Mouse (Mus musculus) hindbrain, embryonic 14.5 days (tissue): ENCODE data around the gene Sapcd1. TPM values are rescaled to one million over a fixed set of nuclear protein-coding genes. Genes with fewer than 3 reads are reported as not detected.

ENCODE experiments used
- ATAC-seq: fragments of 200-750 bp; cut with Nextera tagmentation; 2 replicates; pipeline ENCODE4 v1.8.0; 2017; ENCODE audit warnings: moderate number of reproducible peaks, mild to moderate bottlenecking, moderate TSS enrichment, moderate library complexity; ENCODE audit not compliant: low FRiP score
- DNase-seq: peaks from one replicate; pipeline ENCODE4 v3.0.0-alpha.2; 2015; ENCODE audit warnings: low spot score
- H3K27ac ChIP-seq: fragments of 300-500 bp; sonication (generic); 2 replicates; pipeline ENCODE4 v1.5.1; 2014; ENCODE audit warnings: mild to moderate bottlenecking, moderate library complexity
- H3K27me3 ChIP-seq: fragments of 300-500 bp; sonication (generic); 2 replicates; pipeline ENCODE4 v1.6.1; 2014; ENCODE audit warnings: mild to moderate bottlenecking, low read length, mixed read lengths; ENCODE audit not compliant: control insufficient read depth, insufficient read depth
- H3K36me3 ChIP-seq: fragments of 300-500 bp; sonication (generic); replicated peaks from 2 replicates; pipeline ENCODE4 v1.6.1; 2014; ENCODE audit not compliant: control insufficient read depth, insufficient read depth
- H3K4me1 ChIP-seq: fragments of 300-500 bp; sonication (generic); replicated peaks from 2 replicates; pipeline ENCODE4 v1.6.1; 2014; ENCODE audit warnings: antibody characterized with exemption, low read length, mixed read lengths; ENCODE audit not compliant: control insufficient read depth, insufficient read depth
- H3K4me2 ChIP-seq: fragments of 300-500 bp; sonication (generic); replicated peaks from 2 replicates; pipeline ENCODE4 v1.6.1; 2014; ENCODE audit warnings: mild to moderate bottlenecking, moderate library complexity
- H3K4me3 ChIP-seq: fragments of 300-500 bp; sonication (generic); replicated peaks from 2 replicates; pipeline ENCODE4 v1.5.1; 2014; ENCODE audit warnings: mild to moderate bottlenecking, low read length
- H3K9ac ChIP-seq: fragments of 300-500 bp; sonication (generic); 2 replicates; pipeline ENCODE4 v1.6.1; 2014
- H3K9me3 ChIP-seq: fragments of 300-500 bp; sonication (generic); 2 replicates; pipeline ENCODE4 v1.6.1; 2016; ENCODE audit warnings: low read length; ENCODE audit not compliant: control insufficient read depth
- WGBS: fragments of 180-500 bp; shearing (Covaris S2); extraction: QIAGEN DNeasy Blood & Tissue Kit; methylation state at CpG from one replicate; pipeline ENCODE4 v1.1.7; 2014; 5-methylcytosine and 5-hydroxymethylcytosine counted together
- polyA plus RNA-seq: library from polyadenylated mRNA; unstranded; fragments of >200 nt; fragmentation: Nextera tagmentation; extraction: Ambion mirVana; gene quantifications from 2 replicates; pipeline ENCODE4 v1.2.1, GENCODE M21; 2014

Gene Sapcd1
- polyA plus RNA-seq, 1 experiment from 2014 or later = 1.4 TPM

DNA sequence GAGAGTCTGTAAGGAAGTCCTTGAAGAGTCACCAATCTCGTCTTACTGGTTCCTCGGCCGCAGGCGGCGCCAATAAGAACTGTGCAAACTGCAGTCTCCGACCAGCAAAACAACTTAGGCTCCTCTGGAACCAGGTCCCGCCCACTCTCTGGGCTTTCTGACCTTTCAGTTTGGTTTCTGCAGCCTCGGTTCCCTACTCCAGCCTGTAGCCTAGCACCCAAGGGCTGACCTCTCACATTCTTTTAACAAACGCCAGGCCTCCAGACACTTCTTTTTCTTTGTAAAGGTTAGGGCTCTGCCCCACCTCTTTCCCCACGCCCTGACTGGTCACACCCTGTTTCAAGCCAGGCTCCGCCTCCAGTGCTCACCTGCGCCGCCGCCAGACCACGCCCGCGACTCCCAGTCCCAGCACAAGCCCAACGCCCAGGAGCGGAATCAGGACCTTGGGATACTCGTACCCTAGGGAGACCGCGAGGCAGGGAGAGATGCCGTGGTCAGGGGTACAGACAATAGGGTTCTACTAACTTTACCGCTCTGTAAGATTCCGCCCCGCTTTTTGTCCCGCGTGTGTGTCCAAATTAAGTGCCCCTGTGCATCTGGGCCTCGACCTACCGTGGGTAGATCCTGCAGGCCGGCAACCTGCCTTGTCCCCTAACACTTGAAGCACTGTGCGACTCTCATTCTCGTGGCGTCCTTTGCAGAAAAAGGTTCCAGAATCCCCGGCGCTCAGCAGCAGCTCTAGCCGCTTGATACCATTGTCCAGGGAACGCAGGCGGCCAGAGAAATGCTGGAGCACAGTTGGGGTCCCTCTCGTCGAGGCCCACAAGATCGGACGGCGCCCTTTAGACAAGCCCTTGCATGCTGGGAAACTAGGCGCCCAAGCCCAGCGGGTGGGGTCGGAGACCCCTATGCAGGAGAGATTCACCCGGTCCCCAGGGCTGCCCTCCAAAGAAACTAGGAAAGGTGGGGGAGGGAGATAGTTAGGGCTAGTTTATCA lies 37.4 kb upstream of the Sapcd1 start, which contains the start of gene Ly6g6c:
TSS of gene Ly6g6c (plus strand) at position 438 of the 997 bp plus-strand sequence.
- Histone ChIP-seq H3K36me3 (peaks cover 30% of the 10 kb centered on the region), H3K4me1 (peaks cover 12% of the 10 kb centered on the region), H3K27ac (no peak within 1 kb of the TSS), H3K9me3 (no peaks in the 10 kb centered on the region), H3K4me3 (peak within 1 kb of the TSS; percentile 20), H3K9ac (peak within 1 kb of the TSS; percentile 26; the same call in 1 of the 2 replicates), H3K27me3 (peaks cover 35% of the 10 kb centered on the region), H3K4me2 (peak within 1 kb of the TSS; percentile 45)
- ATAC-seq (no peak), DNase-seq (no peak)
- 2% methylated on average over 48 of the region's 48 CpGs for WGBS

DNA sequence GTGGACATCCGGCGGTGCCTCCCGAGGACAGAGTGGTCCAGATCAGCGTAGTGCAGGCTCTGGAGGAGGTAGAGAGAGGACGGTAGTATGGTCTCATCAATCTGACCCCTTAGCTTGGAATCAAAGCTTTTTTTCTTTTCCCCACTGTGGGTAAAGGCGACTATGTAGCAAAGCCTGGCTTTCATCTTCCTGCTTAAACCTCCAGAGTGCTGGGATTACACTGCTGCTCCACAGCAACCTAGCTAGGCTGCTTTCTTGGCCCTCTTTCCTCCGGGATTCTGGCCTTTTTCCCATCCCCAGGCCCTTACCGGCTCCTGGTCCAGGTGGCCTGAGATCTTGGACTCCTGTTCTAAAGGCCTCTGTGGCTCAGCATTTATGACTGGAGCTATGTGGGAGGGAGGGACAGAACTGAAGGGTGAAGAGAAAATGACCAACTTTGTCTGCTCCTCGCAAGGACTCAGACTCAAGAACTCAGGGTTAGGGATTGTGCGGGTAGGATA lies 36.6 kb upstream of the Sapcd1 start:
- no peak for DNase-seq
- 46% methylated on average over 10 of the region's 10 CpGs for WGBS
- no peak overlapping the region for H3K27ac ChIP-seq
- no peak for ATAC-seq
- H3K27me3 ChIP-seq = peaks cover 35% of the 10 kb centered on the region
- no peaks in the 10 kb centered on the region for H3K9me3 ChIP-seq
- peaks cover 18% of the 10 kb centered on the region for H3K4me1 ChIP-seq
- peak overlapping the region; percentile 45 for H3K4me2 ChIP-seq
- no peak overlapping the region for H3K4me3 ChIP-seq
- no peak overlapping the region for H3K9ac ChIP-seq
- H3K36me3 ChIP-seq = peaks cover 30% of the 10 kb centered on the region

DNA sequence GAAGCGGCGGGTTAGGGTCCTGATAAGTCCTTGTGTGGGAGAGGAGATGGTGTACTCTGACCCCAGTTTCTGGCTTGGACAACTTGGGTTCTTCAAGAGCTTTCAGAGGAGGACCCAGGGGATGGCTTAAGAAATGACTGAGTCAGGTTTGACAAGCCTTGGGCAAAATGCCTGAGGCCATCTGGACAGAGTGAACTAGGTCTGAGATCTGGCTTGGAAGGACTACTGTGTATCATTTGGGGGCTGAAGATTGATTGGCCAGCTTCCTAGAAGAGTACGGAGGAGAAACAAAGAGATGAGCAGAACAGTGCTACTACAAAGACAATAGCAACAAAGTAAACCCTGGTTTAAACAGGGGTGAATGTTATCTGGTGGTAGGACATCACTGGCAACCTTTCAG lies 35.6 kb upstream of the Sapcd1 start:
- WGBS = 89% methylated on average over 3 of the region's 3 CpGs
- ATAC-seq (no peak), DNase-seq (no peak)

DNA sequence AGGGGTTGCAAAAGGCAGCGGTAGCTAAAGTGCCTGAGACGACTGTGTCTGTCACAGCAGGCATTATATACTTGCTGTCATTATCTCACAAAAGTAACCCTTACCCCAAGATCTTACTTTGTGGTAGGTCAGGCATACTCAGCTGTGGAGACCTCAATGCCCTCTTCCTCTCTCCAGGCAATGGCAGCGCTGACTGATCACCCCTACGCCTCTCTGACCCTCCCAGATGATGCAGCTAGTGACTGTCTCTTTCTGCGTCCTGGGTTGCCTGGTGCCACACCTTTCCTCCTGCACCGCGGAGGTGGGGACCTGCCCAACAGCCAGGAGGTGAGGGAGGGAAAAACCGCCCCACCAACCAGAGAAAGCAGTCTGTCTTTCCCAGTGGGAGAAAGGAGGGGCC lies 33.5 kb upstream of the Sapcd1 start:
- H3K4me2 ChIP-seq = no peak overlapping the region
- H3K27ac ChIP-seq = no peak overlapping the region
- H3K4me1 ChIP-seq = peaks cover 18% of the 10 kb centered on the region
- H3K4me3 ChIP-seq = no peak overlapping the region
- ATAC-seq (no peak), DNase-seq (no peak)
- peaks cover 25% of the 10 kb centered on the region for H3K27me3 ChIP-seq
- H3K9me3 ChIP-seq = no peaks in the 10 kb centered on the region
- no peak overlapping the region for H3K9ac ChIP-seq
- H3K36me3 ChIP-seq = peaks cover 30% of the 10 kb centered on the region
- 84% methylated on average over 8 of the region's 8 CpGs for WGBS

More for the DNA sequence above, 35.6 kb upstream of the Sapcd1 start:
- no peak overlapping the region for H3K9ac ChIP-seq
- peaks cover 30% of the 10 kb centered on the region for H3K36me3 ChIP-seq
- peaks cover 35% of the 10 kb centered on the region for H3K27me3 ChIP-seq
- peaks cover 18% of the 10 kb centered on the region for H3K4me1 ChIP-seq
- no peak overlapping the region for H3K27ac ChIP-seq
- no peak overlapping the region for H3K4me2 ChIP-seq
- no peaks in the 10 kb centered on the region for H3K9me3 ChIP-seq
- no peak overlapping the region for H3K4me3 ChIP-seq

DNA sequence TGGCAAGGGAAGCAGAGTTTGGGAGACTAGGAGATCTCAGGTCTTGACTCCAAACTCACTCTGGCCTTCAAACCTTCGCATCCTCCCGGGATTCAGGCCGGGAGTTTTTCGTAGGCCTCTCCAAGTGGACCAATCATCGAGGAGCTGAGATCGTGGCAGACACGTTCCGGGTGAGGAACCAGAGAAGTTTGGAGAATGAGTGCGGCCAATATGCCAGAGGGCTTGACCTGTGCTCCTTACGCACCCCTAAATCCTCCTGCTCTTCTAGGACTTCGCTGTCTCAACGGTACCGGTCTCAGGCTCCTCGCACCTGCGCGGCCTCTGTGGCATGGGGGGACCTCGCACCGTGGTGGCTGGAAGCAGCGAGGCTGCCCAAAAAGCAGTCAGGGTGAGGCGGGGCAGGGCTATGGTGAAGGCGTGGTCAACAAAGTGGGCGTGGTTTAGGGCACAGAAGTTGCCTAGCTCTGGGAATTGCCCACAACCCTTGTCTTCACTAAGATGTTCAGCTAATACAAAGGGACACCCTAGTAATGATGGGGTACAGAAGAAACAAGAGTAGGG lies 33.0 kb upstream of the Sapcd1 start:
- DNase-seq (no peak), ATAC-seq (no peak)
- peaks cover 21% of the 10 kb centered on the region for H3K27me3 ChIP-seq
- H3K9me3 ChIP-seq = no peaks in the 10 kb centered on the region
- no peak overlapping the region for H3K27ac ChIP-seq
- peaks cover 18% of the 10 kb centered on the region for H3K4me1 ChIP-seq
- H3K9ac ChIP-seq = peak overlapping the region; percentile 88
- 58% methylated on average over 22 of the region's 22 CpGs for WGBS
- peak overlapping the region; percentile 66 for H3K4me2 ChIP-seq
- peaks cover 35% of the 10 kb centered on the region for H3K36me3 ChIP-seq
- peak overlapping the region; percentile 85 for H3K4me3 ChIP-seq

DNA sequence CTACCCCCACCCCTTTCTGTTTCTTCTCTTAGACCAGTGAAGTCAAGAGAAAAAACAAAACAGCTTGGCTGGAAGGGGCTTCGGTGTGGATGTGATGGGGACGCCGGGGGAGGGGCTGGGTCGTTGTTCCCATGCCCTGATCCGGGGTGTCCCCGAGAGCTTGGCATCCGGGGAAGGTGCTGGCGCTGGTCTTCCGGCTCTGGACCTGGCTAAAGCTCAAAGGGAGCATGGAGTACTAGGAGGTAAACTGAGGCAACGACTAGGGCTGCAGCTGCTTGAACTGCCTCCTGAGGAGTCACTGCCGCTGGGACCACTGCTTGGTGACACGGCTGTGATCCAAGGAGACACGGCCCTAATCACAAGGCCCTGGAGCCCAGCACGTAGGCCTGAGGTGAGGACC lies 32.3 kb upstream of the Sapcd1 start:
- Histone ChIP-seq H3K9ac (peak overlapping the region; percentile 88), H3K36me3 (peaks cover 38% of the 10 kb centered on the region), H3K27me3 (peaks cover 14% of the 10 kb centered on the region), H3K4me3 (peak overlapping the region; percentile 85), H3K4me2 (peak overlapping the region; percentile 66), H3K9me3 (no peaks in the 10 kb centered on the region), H3K4me1 (peaks cover 15% of the 10 kb centered on the region), H3K27ac (no peak overlapping the region)
- DNase-seq (no peak), ATAC-seq (peak; percentile 9; the same call in 1 of the 2 replicates)
- WGBS = 25% methylated on average over 14 of the region's 14 CpGs

DNA sequence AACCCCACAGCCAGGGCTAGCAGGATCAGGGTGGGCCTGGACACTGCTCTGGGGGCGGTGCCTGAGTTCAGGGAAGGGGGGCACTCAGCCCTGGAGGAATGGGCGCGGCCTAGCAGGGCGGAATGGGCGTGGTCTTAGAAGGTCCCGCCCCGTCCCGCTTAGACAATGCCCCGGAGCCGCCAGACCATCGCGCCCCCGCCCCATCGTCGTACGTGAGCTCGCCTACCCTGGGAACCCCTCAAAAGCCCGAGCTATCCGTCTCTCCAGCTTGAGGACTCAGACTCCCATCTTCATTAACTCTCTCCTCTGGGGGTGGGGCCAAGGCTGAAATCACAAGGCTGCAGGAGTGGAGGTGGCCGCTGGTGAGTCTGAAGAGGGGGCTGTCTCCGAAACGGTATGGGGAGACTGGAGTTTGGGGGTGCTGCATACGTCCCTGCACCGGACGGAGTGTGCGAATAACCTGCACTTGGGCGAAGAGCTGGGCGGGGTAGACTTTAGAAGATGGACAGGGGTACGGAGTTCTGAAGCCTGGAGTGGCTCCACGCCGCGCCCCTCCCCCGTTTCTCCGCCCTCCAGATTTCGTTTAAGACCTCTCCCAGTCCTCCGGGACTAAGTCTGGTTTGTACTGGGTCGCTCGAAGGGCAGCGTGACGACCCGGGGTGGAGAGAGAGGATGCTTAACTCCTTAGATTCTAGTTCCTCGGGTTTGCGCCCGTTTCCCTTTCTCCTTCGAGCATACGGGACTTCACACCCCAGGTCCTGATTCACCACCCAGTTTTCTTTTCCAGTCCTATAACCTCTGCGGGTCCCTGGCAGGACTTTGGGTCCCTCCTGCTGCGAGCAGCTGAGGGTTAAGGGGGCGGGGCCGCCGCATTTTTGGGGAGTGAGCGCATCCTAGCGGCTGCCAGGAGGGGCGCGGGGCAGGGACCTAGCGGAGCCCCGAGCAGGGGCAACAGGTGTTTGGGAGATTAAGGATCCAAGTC lies 31.4 kb upstream of the Sapcd1 start, which contains the start of gene Ddah2:
TSS of gene Ddah2 (plus strand) at position 125 of the 982 bp plus-strand sequence.
- peaks cover 13% of the 10 kb centered on the region for H3K4me1 ChIP-seq
- peak within 1 kb of the TSS; percentile 66 for H3K4me2 ChIP-seq
- no peaks in the 10 kb centered on the region for H3K9me3 ChIP-seq
- peak within 1 kb of the TSS; percentile 88 for H3K27ac ChIP-seq
- peaks cover 40% of the 10 kb centered on the region for H3K36me3 ChIP-seq
- peak; percentile 85 for DNase-seq
- peak; percentile 92 for ATAC-seq
- H3K9ac ChIP-seq = peak within 1 kb of the TSS; percentile 88
- H3K4me3 ChIP-seq = peak within 1 kb of the TSS; percentile 85
- WGBS = under 1% methylated on average over 56 of the region's 57 CpGs
- peaks cover 6% of the 10 kb centered on the region for H3K27me3 ChIP-seq

DNA sequence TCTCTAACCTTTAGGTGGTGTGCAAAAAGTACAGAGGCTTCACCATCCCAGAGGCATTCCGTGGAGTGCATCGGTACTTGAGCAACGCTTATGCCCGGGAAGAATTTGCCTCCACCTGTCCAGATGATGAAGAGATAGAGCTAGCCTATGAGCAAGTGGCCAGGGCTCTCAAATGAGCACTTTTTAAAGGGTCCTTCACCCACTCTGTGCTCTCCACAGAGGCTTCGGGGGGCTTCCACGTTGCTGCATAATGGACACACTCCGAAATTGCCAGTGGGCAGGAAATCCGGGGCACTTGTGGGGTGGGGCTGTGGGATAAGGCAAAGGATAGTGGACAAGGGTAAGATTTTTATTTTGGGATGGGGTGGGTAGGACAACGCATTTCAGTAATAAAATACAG lies 30.5 kb upstream of the Sapcd1 start:
- peak overlapping the region; percentile 85 for H3K4me3 ChIP-seq
- H3K4me2 ChIP-seq = peak overlapping the region; percentile 66
- no peak for DNase-seq
- no peaks in the 10 kb centered on the region for H3K9me3 ChIP-seq
- H3K9ac ChIP-seq = peak overlapping the region; percentile 88
- ATAC-seq = peak; percentile 1; the same call in 1 of the 2 replicates
- H3K27ac ChIP-seq = 0 out of 2 replicates have a peak overlapping the region, but pooled peaks have one; percentile 88
- peaks cover 40% of the 10 kb centered on the region for H3K36me3 ChIP-seq
- H3K27me3 ChIP-seq = no peaks in the 10 kb centered on the region; the same call in 1 of the 2 replicates
- peaks cover 13% of the 10 kb centered on the region for H3K4me1 ChIP-seq
- WGBS = 70% methylated on average over 9 of the region's 9 CpGs
